Mouse (Mus musculus): Measurements from ENCODE around the gene Vmn2r112. TPM values are rescaled to one million over a fixed set of nuclear protein-coding genes. Genes with fewer than 3 reads are reported as not detected.
"Not testable (repeated sequence)": the region's sequence is repeated elsewhere in the genome, so short reads cannot be mapped to it uniquely, and the experiment has no call there.

Gene Vmn2r112
- not detected in 2 replicates for total RNA-seq (2017)

- ATAC-seq (replicated peaks; ENCODE audit: low read depth, poor library complexity, severe bottlenecking): not testable (repeated sequence)
Measured at GRCm38 (mm10) chr17:22600651-22601050, at the start of gene Vmn2r112. Gene Vmn2r112 (plus strand): TSS chr17:22600951.

GRCm38 (mm10) chr17:22573382-22573781 is 27.4 kb upstream of the Vmn2r112 start, which contains the start of gene Vmn2r111:
Gene Vmn2r111 (minus strand): TSS chr17:22573482.
- not testable (repeated sequence) for ATAC-seq (replicated peaks; ENCODE audit: low read depth, poor library complexity, severe bottlenecking)

GRCm38 (mm10) chr17:22630646-22631045 is 29.9 kb downstream of the Vmn2r112 start:
- no peak for ATAC-seq (replicated peaks; ENCODE audit: low read depth, poor library complexity, severe bottlenecking)

Other genes with a start within 250 kb of the Vmn2r112 start
- 13.2 and 13.8 TPM in 2 replicates for gene Zfp944, start 239.6 kb upstream of the Vmn2r112 start, total RNA-seq (2017)
- gene Zfp758, start 239.5 kb upstream of the Vmn2r112 start, total RNA-seq (2017): 14.2 and 18.9 TPM in 2 replicates
- 5.8 and 7.8 TPM in 2 replicates for gene Zfp946, start 176.7 kb upstream of the Vmn2r112 start, total RNA-seq (2017)
- not detected in 2 replicates for gene Vmn2r111, start 27.5 kb upstream of the Vmn2r112 start, total RNA-seq (2017)